Mouse (Mus musculus) bone marrow macrophage, adult 2 months (primary cell): ENCODE results near the gene Rimklb. TPM values are rescaled to one million over a fixed set of nuclear protein-coding genes. Genes with fewer than 3 reads are reported as not detected.

ENCODE experiments used
- H3K27ac ChIP-seq: 2 replicates; pipeline ENCODE4 v1.5.1; 2012; ENCODE audit warnings: low read depth, low read length; ENCODE audit not compliant: insufficient read depth
- H3K4me1 ChIP-seq: 2 replicates; pipeline ENCODE4 v1.6.1; 2012; ENCODE audit warnings: low read length; ENCODE audit not compliant: control insufficient read depth, insufficient read depth
- H3K4me3 ChIP-seq: 2 replicates; pipeline ENCODE4 v1.5.1; 2012; ENCODE audit warnings: mild to moderate bottlenecking, low read length, moderate library complexity; ENCODE audit not compliant: insufficient read depth
- CTCF ChIP-seq: IDR thresholded peaks from 2 replicates; pipeline ENCODE4 v1.5.1; 2012; ENCODE audit warnings: low read depth, mild to moderate bottlenecking, low read length, moderate library complexity
- POLR2A ChIP-seq: IDR thresholded peaks from 2 replicates; pipeline ENCODE4 v1.6.1; 2012; ENCODE audit warnings: mild to moderate bottlenecking, low read depth, low read length, borderline replicate concordance
- polyA plus RNA-seq: library from polyadenylated mRNA; stranded (reverse); fragments of >200 nt; gene quantifications from 2 replicates; pipeline ENCODE4 v1.2.4, GENCODE M21; 2012; ENCODE audit not compliant: missing spikeins, insufficient read depth, insufficient read length

Rimklb gene
- polyA plus RNA-seq, 1 experiment: not detected

DNA sequence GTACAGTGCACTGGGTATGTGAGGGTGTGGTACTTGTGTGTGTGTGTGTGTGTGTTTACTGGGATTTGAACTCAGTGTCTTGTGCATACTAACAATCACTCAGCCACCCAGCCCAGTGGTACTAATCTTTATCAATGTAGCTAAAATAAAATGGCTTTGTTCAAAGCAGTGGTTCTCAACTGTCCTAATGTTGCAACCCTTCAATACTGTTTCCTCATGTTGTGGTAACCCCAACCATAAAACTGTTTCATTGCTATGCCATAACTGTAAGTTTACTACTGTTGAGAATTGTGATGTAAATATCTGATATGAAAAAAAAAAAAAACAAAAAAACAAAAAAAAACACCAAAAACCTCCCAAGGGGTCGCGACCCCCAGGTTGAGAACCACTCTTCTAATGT, 63.3 kb downstream of the Rimklb start:
- H3K27ac ChIP-seq: no peak overlapping the region
- H3K4me3 ChIP-seq: no peak overlapping the region
- no peaks in the 10 kb centered on the region for H3K4me1 ChIP-seq
- TF ChIP-seq POLR2A (no peak), CTCF (no peak)

DNA sequence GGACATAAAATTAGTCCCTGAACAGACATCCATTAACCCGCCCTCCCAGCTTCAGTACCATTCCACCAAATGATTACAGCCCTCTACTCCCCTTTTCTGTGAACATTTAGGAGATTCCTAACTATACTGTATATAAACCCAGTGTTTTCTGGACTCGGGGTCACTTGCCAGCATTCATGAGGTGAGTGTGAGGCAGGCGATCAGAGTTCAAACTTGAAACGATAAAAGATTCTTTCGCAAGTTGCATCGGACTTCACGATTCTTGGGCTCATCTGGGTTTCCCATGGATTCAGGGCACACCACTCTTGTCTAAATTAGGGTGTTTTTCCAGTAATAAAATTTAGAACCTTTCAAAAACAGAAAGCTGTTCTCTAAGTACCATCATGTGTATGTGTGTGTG, 71.1 kb downstream of the Rimklb start:
- Histone ChIP-seq H3K4me1 (no peaks in the 10 kb centered on the region), H3K27ac (no peak overlapping the region)
- no peak for TF ChIP-seq POLR2A
- TF ChIP-seq CTCF: no peak

DNA sequence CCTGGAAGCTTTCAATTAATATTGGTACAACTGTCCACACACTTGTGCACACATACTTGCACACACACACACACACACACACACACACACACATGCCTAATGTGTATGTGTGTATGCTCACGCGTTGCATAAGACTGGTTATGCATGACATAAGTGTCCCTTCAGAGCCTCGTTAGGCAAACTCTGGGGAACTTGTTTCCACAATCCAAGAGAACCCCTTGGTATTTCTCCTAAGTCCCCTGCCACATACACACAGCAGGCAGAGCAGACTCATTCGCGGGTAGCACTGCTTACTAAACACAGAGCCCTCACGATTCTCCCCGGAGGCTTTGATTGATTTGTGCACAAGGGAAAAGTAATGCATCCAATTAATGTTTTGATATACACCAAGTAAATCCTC, 81.5 kb downstream of the Rimklb start:
- Histone ChIP-seq H3K27ac (no peak overlapping the region), H3K4me3 (no peak overlapping the region), H3K4me1 (no peaks in the 10 kb centered on the region)
- no peak for TF ChIP-seq CTCF

More for the DNA sequence above, 71.1 kb downstream of the Rimklb start:
- H3K4me3 ChIP-seq: no peak overlapping the region

DNA sequence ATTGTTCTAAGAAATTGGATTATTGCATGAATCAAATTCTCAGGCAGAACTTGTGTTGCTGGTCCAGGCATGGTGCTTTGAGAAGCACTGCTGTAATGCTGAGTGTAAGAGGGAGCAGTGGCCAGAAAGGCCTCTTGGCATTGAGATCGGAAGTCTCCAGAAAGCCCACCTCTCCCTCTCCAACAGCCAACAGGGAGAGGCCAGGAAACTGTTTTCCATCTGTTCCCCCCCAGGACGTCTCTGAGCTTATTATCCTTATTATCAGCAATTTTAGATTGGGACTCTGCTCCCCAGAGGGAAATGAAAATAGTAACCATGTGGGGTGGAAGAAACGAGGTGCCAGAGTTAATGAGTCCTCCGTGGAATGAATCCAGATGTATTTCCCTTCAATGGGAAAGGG, 82.2 kb downstream of the Rimklb start:
- TF ChIP-seq CTCF: no peak
- TF ChIP-seq POLR2A: no peak
- Histone ChIP-seq H3K27ac (no peak overlapping the region), H3K4me1 (no peaks in the 10 kb centered on the region), H3K4me3 (no peak overlapping the region)

DNA sequence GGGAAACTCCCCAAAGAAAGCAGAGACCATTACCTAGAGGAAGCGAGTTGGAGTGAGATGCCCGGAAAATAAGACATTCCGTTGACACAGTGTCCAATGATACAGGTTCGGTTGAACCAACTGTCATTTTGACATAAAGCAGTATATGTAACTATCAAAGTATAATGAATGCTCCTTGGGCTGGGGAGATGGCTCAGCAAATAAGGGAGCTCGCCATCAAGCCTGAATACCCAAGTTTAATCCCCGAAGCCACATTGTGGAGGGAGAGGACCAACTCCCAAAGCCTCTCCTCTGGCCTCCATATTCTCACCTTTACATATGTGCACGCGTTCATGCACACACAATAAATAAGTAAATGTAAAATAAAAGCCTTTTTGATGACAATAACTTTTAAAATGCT, 87.3 kb downstream of the Rimklb start:
- Histone ChIP-seq H3K4me1 (no peaks in the 10 kb centered on the region), H3K27ac (no peak overlapping the region), H3K4me3 (no peak overlapping the region)
- TF ChIP-seq CTCF: no peak
- no peak for TF ChIP-seq POLR2A

DNA sequence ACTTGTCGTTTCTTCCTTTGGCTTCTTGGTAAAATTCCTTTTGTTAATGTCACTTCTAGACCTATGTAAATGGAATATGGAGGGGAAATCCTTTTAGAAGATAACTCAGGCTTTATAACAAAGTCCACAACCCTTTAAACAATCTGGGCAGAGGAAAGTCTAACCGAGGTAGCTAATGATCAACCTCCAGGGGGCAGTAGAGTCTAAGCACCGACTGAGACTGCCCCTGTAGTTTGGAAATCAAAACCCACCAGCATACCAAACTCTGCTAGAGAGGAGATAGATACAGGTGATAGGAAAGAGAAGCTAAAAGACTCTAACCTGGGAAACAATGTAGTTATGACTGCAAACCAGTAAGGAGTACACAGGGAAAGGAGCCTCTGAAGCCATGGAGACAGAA, 96.3 kb downstream of the Rimklb start:
- no peak overlapping the region for H3K27ac ChIP-seq
- TF ChIP-seq CTCF (no peak), POLR2A (no peak)
- no peaks in the 10 kb centered on the region for H3K4me1 ChIP-seq
- H3K4me3 ChIP-seq: no peak overlapping the region

DNA sequence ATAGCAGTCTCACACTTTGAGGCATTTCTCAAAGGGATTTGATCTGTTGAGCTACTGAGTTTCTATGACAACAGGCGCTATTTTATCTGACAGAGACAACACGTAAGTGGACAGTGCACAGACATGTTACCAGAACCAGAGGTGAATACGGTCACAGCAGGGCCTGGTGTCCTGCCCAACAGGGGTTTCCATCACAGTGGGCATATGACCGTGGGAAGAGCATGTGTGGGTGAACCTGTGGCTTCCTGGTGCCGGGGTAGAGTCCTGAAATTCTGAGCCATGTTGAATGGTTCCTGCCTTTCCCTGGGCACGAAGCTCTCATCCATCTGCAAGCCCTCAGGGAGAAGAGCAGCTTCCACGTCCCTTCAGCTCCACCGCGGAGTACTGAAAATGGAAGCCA, 98.3 kb downstream of the Rimklb start:
- H3K4me3 ChIP-seq: no peak overlapping the region
- H3K27ac ChIP-seq: no peak overlapping the region
- H3K4me1 ChIP-seq: no peaks in the 10 kb centered on the region
- TF ChIP-seq POLR2A: no peak
- no peak for TF ChIP-seq CTCF

Other genes with a start within 250 kb of the Rimklb start
- gene Klrg1, start 215.9 kb downstream of the Rimklb start, polyA plus RNA-seq: not detected in 2 replicates
- gene M6pr, start 190.0 kb downstream of the Rimklb start, polyA plus RNA-seq: 229 and 236 TPM in 2 replicates
- 10.2 and 11.2 TPM in 2 replicates for gene Phc1, start 158.2 kb downstream of the Rimklb start, polyA plus RNA-seq
- 0.32 TPM in 1 of 2 replicates, not detected in the other for gene Mfap5, start 7.1 kb upstream of the Rimklb start, polyA plus RNA-seq
- 0.45 TPM in 1 of 2 replicates, not detected in the other for gene Aicda, start 55.0 kb upstream of the Rimklb start, polyA plus RNA-seq
- gene Apobec1, start 103.7 kb upstream of the Rimklb start, polyA plus RNA-seq: 664 and 728 TPM in 2 replicates
- 30.2 and 32.0 TPM in 2 replicates for gene Gdf3, start 111.3 kb upstream of the Rimklb start, polyA plus RNA-seq
- gene Dppa3, start 127.6 kb upstream of the Rimklb start, polyA plus RNA-seq: 14.6 and 20.2 TPM in 2 replicates
- gene Nanog, start 208.7 kb upstream of the Rimklb start, polyA plus RNA-seq: not detected in 2 replicates